Mouse (Mus musculus): Measurements from ENCODE around the gene Parg. TPM values are rescaled to one million over a fixed set of nuclear protein-coding genes. Genes with fewer than 3 reads are reported as not detected.

Parg gene
- total and polyA plus RNA-seq, 3 experiments, result 36.3 to 66.1 (median 40.6) TPM

DNA sequence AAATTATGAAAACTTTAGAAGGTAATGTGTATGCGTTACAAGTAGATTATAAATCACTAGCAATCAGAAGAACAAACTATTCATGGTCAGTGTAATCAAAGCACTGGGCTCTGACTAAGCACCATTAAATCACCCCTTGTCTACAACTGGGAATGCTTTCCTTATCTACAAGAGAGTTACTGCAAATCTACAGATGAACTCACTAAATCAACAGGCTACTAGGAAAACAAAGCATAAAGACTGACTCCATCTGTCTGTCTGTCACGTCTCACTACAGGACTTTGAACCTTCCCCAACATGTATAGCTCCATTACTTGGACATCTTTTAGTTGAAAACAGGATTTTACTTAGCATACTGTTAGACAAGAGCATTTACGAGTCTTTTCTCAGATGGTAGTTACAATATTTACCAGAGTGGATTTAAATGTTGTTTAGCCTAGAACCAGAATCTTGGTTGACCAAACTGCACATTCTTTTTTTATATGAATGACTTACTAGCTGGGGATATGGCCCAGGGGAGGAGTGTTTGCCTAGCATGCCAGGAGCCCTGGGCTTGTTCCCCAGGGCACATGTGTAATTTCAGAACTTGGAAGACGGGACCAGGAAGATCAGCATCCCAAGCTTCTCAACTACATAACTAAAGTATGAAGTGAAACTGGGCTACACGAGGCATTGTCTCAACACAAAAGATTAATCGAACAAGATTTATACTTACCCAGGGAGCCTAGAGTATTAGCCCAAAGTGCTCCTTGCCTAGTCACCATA lies 10.9 kb upstream of the Parg start:
- TF ChIP-seq EP300 (IDR thresholded peaks at IDR 0.05; ENCODE audit: low read length) (no peak), IRF4 (IDR thresholded peaks at IDR 0.05; ENCODE audit: low read depth, low read length) (no peak), TCF12 (IDR thresholded peaks at IDR 0.05; ENCODE audit: low read depth, low read length) (no peak), POLR2AphosphoS2 (IDR thresholded peaks at IDR 0.05; ENCODE audit: low read depth, low read length) (no peak), ZNF384 (IDR thresholded peaks at IDR 0.05; ENCODE audit: low read depth, low read length) (no peak), RAD21 (IDR thresholded peaks at IDR 0.05; ENCODE audit: low read depth, low read length) (no peak), ZMIZ1 (IDR thresholded peaks at IDR 0.05; ENCODE audit: low read depth, low read length) (no peak), GABPA (IDR thresholded peaks at IDR 0.05; ENCODE audit: insufficient replicate concordance, low read depth, low read length) (no peak), POLR2A (IDR thresholded peaks at IDR 0.05; ENCODE audit: low read depth, low read length) (no peak), MAX (IDR thresholded peaks at IDR 0.05; ENCODE audit: low read length) (no peak), CHD1 (IDR thresholded peaks at IDR 0.05; ENCODE audit: low read depth, low read length) (no peak), E2F4 (IDR thresholded peaks at IDR 0.05; ENCODE audit: insufficient replicate concordance, low read depth, low read length) (no peak), CTCF (conservative IDR thresholded peaks at IDR 0.05 in 1 of 2, IDR thresholded peaks at IDR 0.05 in 1 of 2; ENCODE audit: low read depth in 2 of 2, low read length in 2 of 2) (no peak), BHLHE40 (IDR thresholded peaks at IDR 0.05; ENCODE audit: low read depth, low read length) (no peak), ZKSCAN1 (IDR thresholded peaks at IDR 0.05; ENCODE audit: borderline replicate concordance, low read depth, low read length) (no peak), HCFC1 (IDR thresholded peaks at IDR 0.05; ENCODE audit: low read depth, low read length) (no peak), MAZ (IDR thresholded peaks at IDR 0.05; ENCODE audit: low read depth, low read length) (no peak)
- dilution Hi-C loops (cut with MboI; ENCODE audit: extremely low pct_ligation_motif_present, extremely low pct_unique_long_range_greater_than_20kb, low sequenced_read_pairs) (no loop called here), in situ Hi-C loops (cut with MboI; ENCODE audit: low pct_ligation_motif_present, low pct_unique_long_range_greater_than_20kb, low sequenced_read_pairs) (no loop called here)
- no peaks in the 10 kb centered on the region for H3K9me3 ChIP-seq (replicated peaks; ENCODE audit: low read length)
- DNase-seq (ENCODE audit: extremely low read depth), result no peak
- peaks cover 28% of the 10 kb centered on the region for H3K79me2 ChIP-seq (replicated peaks; ENCODE audit: control insufficient read depth, extremely low read depth, insufficient read depth, poor library complexity, severe bottlenecking)
- H3K27ac ChIP-seq (ENCODE audit: insufficient read depth, low read depth), result no peak overlapping the region
- H3K27me3 ChIP-seq (replicated peaks), result no peaks in the 10 kb centered on the region
- no peaks in the 10 kb centered on the region for H3K4me1 ChIP-seq (ENCODE audit: control insufficient read depth in 1 of 2, insufficient read depth in 2 of 2)
- H3K4me3 ChIP-seq (replicated peaks in 1 of 3; ENCODE audit: low read depth in 2 of 3, low read length in 2 of 3, poor library complexity in 1 of 3), result no peak overlapping the region
- peaks cover 60 to 88% of the 10 kb centered on the region in 2 experiments for H3K36me3 ChIP-seq (replicated peaks in 1 of 2; ENCODE audit: control insufficient read depth in 1 of 2, insufficient read depth in 1 of 2, low read length in 1 of 2)
- no peak overlapping the region for H3K4me2 ChIP-seq (ENCODE audit: insufficient read depth, low read depth, poor library complexity, severe bottlenecking)
- no peak overlapping the region for H3K9ac ChIP-seq (ENCODE audit: insufficient read depth, low read depth)

DNA sequence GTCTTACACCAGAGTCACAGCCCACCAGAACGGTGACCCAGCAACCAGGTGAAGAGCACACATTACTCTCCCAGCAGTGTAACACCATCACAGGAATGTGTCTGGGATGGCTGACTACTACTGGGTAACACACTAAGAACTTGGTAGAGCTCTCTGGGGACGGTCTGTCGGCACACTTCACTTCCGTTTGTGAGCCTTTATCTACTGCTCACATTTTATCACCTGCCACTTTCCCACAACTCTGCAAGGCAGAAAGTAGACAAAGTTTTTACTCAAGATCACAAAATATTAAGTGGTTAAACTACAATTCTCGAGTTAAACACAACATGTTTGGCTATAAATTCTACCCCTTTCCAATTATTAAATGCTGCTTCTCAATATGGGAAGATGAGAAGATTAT lies 9.8 kb upstream of the Parg start:
- H3K9ac ChIP-seq (ENCODE audit: insufficient read depth, low read depth), result no peak overlapping the region
- TF ChIP-seq RAD21 (IDR thresholded peaks at IDR 0.05; ENCODE audit: low read depth, low read length), result no peak
- TF ChIP-seq GABPA (IDR thresholded peaks at IDR 0.05; ENCODE audit: insufficient replicate concordance, low read depth, low read length), result no peak
- TF ChIP-seq E2F4 (IDR thresholded peaks at IDR 0.05; ENCODE audit: insufficient replicate concordance, low read depth, low read length), result no peak
- TF ChIP-seq KAT2A (IDR thresholded peaks at IDR 0.05; ENCODE audit: insufficient replicate concordance, low read length), result no peak
- TF ChIP-seq MAZ (IDR thresholded peaks at IDR 0.05; ENCODE audit: low read depth, low read length), result no peak
- TF ChIP-seq POLR2A (IDR thresholded peaks at IDR 0.05; ENCODE audit: low read depth, low read length), result no peak
- TF ChIP-seq USF2 (conservative IDR thresholded peaks at IDR 0.05; ENCODE audit: low read depth, low read length), result no peak
- TF ChIP-seq ZC3H11A (IDR thresholded peaks at IDR 0.05; ENCODE audit: low read depth, low read length), result no peak
- no peak for TF ChIP-seq PAX5 (IDR thresholded peaks at IDR 0.05; ENCODE audit: low read length)
- dilution Hi-C loops (cut with MboI; ENCODE audit: extremely low pct_ligation_motif_present, extremely low pct_unique_long_range_greater_than_20kb, low sequenced_read_pairs) (no loop called here), in situ Hi-C loops (cut with MboI; ENCODE audit: low pct_ligation_motif_present, low pct_unique_long_range_greater_than_20kb, low sequenced_read_pairs) (no loop called here)
- no peak overlapping the region for H3K4me2 ChIP-seq (ENCODE audit: insufficient read depth, low read depth, poor library complexity, severe bottlenecking)
- H3K36me3 ChIP-seq (replicated peaks in 1 of 2; ENCODE audit: control insufficient read depth in 1 of 2, insufficient read depth in 1 of 2, low read length in 1 of 2), result peaks cover 61 to 84% of the 10 kb centered on the region in 2 experiments
- no peaks in the 10 kb centered on the region; a peak in 1 of 4 replicates for H3K4me1 ChIP-seq (ENCODE audit: control insufficient read depth in 1 of 2, insufficient read depth in 2 of 2)
- no peaks in the 10 kb centered on the region for H3K27me3 ChIP-seq (replicated peaks)
- H3K79me2 ChIP-seq (replicated peaks; ENCODE audit: control insufficient read depth, extremely low read depth, insufficient read depth, poor library complexity, severe bottlenecking), result peaks cover 28% of the 10 kb centered on the region
- no peak overlapping the region for H3K4me3 ChIP-seq (replicated peaks in 1 of 3; ENCODE audit: low read depth in 2 of 3, low read length in 2 of 3, poor library complexity in 1 of 3)
- no peaks in the 10 kb centered on the region for H3K9me3 ChIP-seq (replicated peaks; ENCODE audit: low read length)
- DNase-seq (ENCODE audit: extremely low read depth), result no peak
- H3K27ac ChIP-seq (ENCODE audit: insufficient read depth, low read depth), result no peak overlapping the region
